Mouse (Mus musculus): ENCODE measurements at regions not wholly inside any gene's neighbourhood (a gene's known extent, or its start where the extent isn't known, plus 50 kb on each side); places are given as distances from the start of the nearest gene placed in this dataset.

- no peaks in the 10 kb centered on the region for H3K9me3 ChIP-seq
- H3K4me2 ChIP-seq = no peak overlapping the region
- no peak overlapping the region for H3K4me3 ChIP-seq
- no peaks in the 10 kb centered on the region; the same call in 1 of the 2 replicates for H3K4me1 ChIP-seq (replicated peaks)
- no peaks in the 10 kb centered on the region for H3K27me3 ChIP-seq
- H3K36me3 ChIP-seq = no peaks in the 10 kb centered on the region
- WGBS = 56% methylated on average over 5 of the region's 5 CpGs
- H3K27ac ChIP-seq (replicated peaks) = no peak overlapping the region
- H3K9ac ChIP-seq = no peak overlapping the region
- ATAC-seq (ENCODE audit: low read depth) = no peak
These were observed 801.3 kb downstream of the Nr4a2 start for GRCm38 (mm10) chr2:56322508-56322907.

- 37% methylated on average over 7 of the region's 7 CpGs for WGBS
- no peak overlapping the region for H3K4me3 ChIP-seq
- no peak for ATAC-seq (ENCODE audit: low read depth)
- H3K27me3 ChIP-seq = no peaks in the 10 kb centered on the region
- H3K4me1 ChIP-seq (replicated peaks) = no peaks in the 10 kb centered on the region
- no peak overlapping the region for H3K9ac ChIP-seq
- H3K36me3 ChIP-seq = no peaks in the 10 kb centered on the region
- no peak overlapping the region for H3K4me2 ChIP-seq
- no peak overlapping the region for H3K27ac ChIP-seq (replicated peaks)
- no peaks in the 10 kb centered on the region for H3K9me3 ChIP-seq
These were observed 787.8 kb downstream of the Nr4a2 start for GRCm38 (mm10) chr2:56335974-56336373.

GRCm38 (mm10) chr2:56364065-56364464, 759.7 kb downstream of the Nr4a2 start:
- no peak overlapping the region for H3K4me2 ChIP-seq
- H3K36me3 ChIP-seq = no peaks in the 10 kb centered on the region
- no peak overlapping the region for H3K27ac ChIP-seq (replicated peaks)
- ATAC-seq (ENCODE audit: low read depth) = no peak
- H3K9me3 ChIP-seq = no peaks in the 10 kb centered on the region
- 69% methylated on average over 3 of the region's 3 CpGs for WGBS
- H3K9ac ChIP-seq = no peak overlapping the region
- no peaks in the 10 kb centered on the region for H3K4me1 ChIP-seq (replicated peaks)
- no peak overlapping the region for H3K4me3 ChIP-seq
- H3K27me3 ChIP-seq = no peaks in the 10 kb centered on the region
